Mouse (Mus musculus) small intestine, adult 2 months (tissue): ENCODE results near the gene Dact3.

ENCODE experiments used
- CTCF ChIP-seq: fragments of 200-500 bp; IDR thresholded peaks from 2 replicates; pipeline ENCODE4 v1.5.1; 2012; ENCODE audit warnings: low read depth, mild to moderate bottlenecking, control low read depth, inconsistent platforms, low read length, moderate library complexity, mixed read lengths; ENCODE audit not compliant: insufficient replicate concordance, insufficient read length; ENCODE audit errors: extremely low read depth
- POLR2A ChIP-seq: fragments of 200-500 bp; IDR thresholded peaks from 2 replicates; pipeline ENCODE4 v1.6.1; 2012; ENCODE audit warnings: low read depth, mild to moderate bottlenecking, control low read depth, inconsistent platforms, low read length, moderate library complexity

GRCm38 (mm10) chr7:16838804-16839426 lies 36.2 kb upstream of the Dact3 start:
- TF ChIP-seq CTCF (no peak), POLR2A (no peak)
